Mouse (Mus musculus) lung, postnatal 0 days (tissue): ENCODE results near the gene Arpp21. TPM values are rescaled to one million over a fixed set of nuclear protein-coding genes. Genes with fewer than 3 reads are reported as not detected.

Source experiments
- ATAC-seq: fragments of 200-750 bp; cut with Nextera tagmentation; 2 replicates; pipeline ENCODE4 v1.8.0; 2017; ENCODE audit warnings: moderate library complexity
- DNase-seq: peaks from one replicate; pipeline ENCODE4 v3.0.0-alpha.2; 2016; ENCODE audit warnings: low spot score
- H3K27ac ChIP-seq: fragments of 300-500 bp; sonication (generic); 2 replicates; pipeline ENCODE4 v1.5.1; 2014; ENCODE audit warnings: antibody characterized with exemption, mild to moderate bottlenecking, low read length, mixed read lengths
- H3K27me3 ChIP-seq: fragments of 300-500 bp; sonication (generic); replicated peaks from 2 replicates; pipeline ENCODE4 v1.6.1; 2014; ENCODE audit warnings: low read length, mixed read lengths; ENCODE audit not compliant: insufficient read depth
- H3K36me3 ChIP-seq: fragments of 300-500 bp; sonication (generic); 2 replicates; pipeline ENCODE4 v1.6.1; 2014; ENCODE audit warnings: low read length, mixed read lengths; ENCODE audit not compliant: insufficient read depth
- H3K4me1 ChIP-seq: fragments of 300-500 bp; sonication (generic); 2 replicates; pipeline ENCODE4 v1.6.1; 2014; ENCODE audit warnings: antibody characterized with exemption, low read depth, low read length, mixed read lengths; ENCODE audit not compliant: insufficient read depth
- H3K4me2 ChIP-seq: fragments of 300-500 bp; sonication (generic); replicated peaks from 2 replicates; pipeline ENCODE4 v1.6.1; 2014; ENCODE audit warnings: low read depth, mild to moderate bottlenecking, low read length, moderate library complexity, mixed read lengths
- H3K4me3 ChIP-seq: fragments of 300-500 bp; sonication (generic); 2 replicates; pipeline ENCODE4 v1.5.1; 2014; ENCODE audit warnings: low read depth, low read length
- H3K9ac ChIP-seq: fragments of 300-500 bp; sonication (generic); replicated peaks from 2 replicates; pipeline ENCODE4 v1.6.1; 2014; ENCODE audit warnings: low read depth, mild to moderate bottlenecking
- H3K9me3 ChIP-seq: fragments of 300-500 bp; sonication (generic); 2 replicates; pipeline ENCODE4 v1.6.1; 2016; ENCODE audit warnings: low read length, mixed read lengths
- CTCF ChIP-seq: IDR thresholded peaks from 2 replicates; pipeline ENCODE4 v1.5.1; 2016; ENCODE audit warnings: antibody characterized with exemption, mild to moderate bottlenecking
- EP300 ChIP-seq: IDR thresholded peaks from 2 replicates; pipeline ENCODE4 v1.6.1; 2016; ENCODE audit warnings: antibody characterized with exemption, mild to moderate bottlenecking, control low read depth
- WGBS: fragments of 180-500 bp; shearing (Covaris S2); extraction: QIAGEN DNeasy Blood & Tissue Kit; methylation state at CpG from one replicate; pipeline ENCODE4 v1.1.7; 2014; 5-methylcytosine and 5-hydroxymethylcytosine counted together
- polyA plus RNA-seq: library from polyadenylated mRNA; unstranded; fragments of >200 nt; fragmentation: Nextera tagmentation; extraction: Ambion mirVana; gene quantifications from 2 replicates; pipeline ENCODE4 v1.2.1, GENCODE M21; 2015

Gene Arpp21
- polyA plus RNA-seq, 1 experiment from 2014 or later, result not detected

DNA sequence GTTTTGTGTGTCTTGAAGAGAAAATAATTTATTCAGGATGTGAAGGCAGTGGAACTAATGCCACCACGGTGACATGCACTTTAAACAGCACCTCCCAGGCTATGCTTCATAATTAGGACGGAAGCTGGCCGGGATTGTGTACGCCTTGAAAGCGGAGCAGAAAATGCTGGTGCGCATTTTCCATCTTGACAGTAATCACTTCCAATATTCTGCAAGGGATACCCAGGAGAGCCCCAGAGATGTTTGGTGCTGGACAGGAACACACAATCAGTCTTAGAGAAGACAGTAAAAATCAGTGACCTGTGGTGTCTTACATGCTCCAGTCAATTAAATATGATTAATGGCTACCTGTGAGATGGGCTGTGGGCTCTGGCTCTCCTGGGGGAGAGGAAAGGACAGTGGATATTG is 112.3 kb downstream of the Arpp21 start:
- Histone ChIP-seq H3K9me3 (no peaks in the 10 kb centered on the region), H3K9ac (no peak overlapping the region), H3K4me1 (no peaks in the 10 kb centered on the region), H3K4me2 (no peak overlapping the region), H3K4me3 (no peak overlapping the region), H3K36me3 (no peaks in the 10 kb centered on the region), H3K27ac (no peak overlapping the region), H3K27me3 (0 out of 2 replicates have a peak, but pooled peaks cover 7% of the 10 kb centered on the region)
- 58% methylated on average over 6 of the region's 6 CpGs for WGBS
- ATAC-seq, result no peak
- TF ChIP-seq EP300, result no peak
- no peak for TF ChIP-seq CTCF
- no peak for DNase-seq

GRCm38 (mm10) chr9:112119535-112119934 is 116.2 kb downstream of the Arpp21 start:
- DNase-seq, result no peak
- no peak for TF ChIP-seq CTCF
- TF ChIP-seq EP300, result no peak
- H3K9ac ChIP-seq, result no peak overlapping the region
- no peak overlapping the region for H3K4me3 ChIP-seq
- 40% methylated on average over 3 of the region's 3 CpGs for WGBS
- no peaks in the 10 kb centered on the region for H3K4me1 ChIP-seq
- no peaks in the 10 kb centered on the region for H3K9me3 ChIP-seq
- H3K4me2 ChIP-seq, result no peak overlapping the region
- no peak overlapping the region for H3K27ac ChIP-seq
- no peak for ATAC-seq
- no peaks in the 10 kb centered on the region for H3K36me3 ChIP-seq
- 0 out of 2 replicates have a peak, but pooled peaks cover 7% of the 10 kb centered on the region for H3K27me3 ChIP-seq

DNA sequence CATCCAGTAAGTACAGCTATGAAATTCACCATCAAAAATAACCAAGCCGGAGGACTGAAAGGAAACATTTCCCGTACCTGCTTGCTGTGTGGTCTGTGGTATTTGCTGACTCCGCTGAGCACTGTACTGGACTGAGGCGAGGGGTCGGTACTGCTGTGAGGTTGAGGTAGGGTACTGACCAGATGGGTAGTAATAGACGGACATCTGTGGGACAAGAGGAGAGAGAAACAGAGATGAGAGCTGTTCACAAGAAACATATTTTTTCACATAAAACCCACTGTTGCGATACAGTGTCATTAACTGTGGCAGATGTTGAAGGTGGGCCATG is 116.7 kb downstream of the Arpp21 start:
- peak overlapping the region; percentile 19; the same call in 1 of the 2 replicates for H3K4me2 ChIP-seq
- no peak overlapping the region for H3K9ac ChIP-seq

GRCm38 (mm10) chr9:112118411-112119105 is 117.2 kb downstream of the Arpp21 start:
- Histone ChIP-seq H3K4me2 (peak overlapping the region; percentile 19; the same call in 1 of the 2 replicates), H3K4me1 (no peaks in the 10 kb centered on the region), H3K27me3 (0 out of 2 replicates have a peak, but pooled peaks cover 7% of the 10 kb centered on the region), H3K9ac (no peak overlapping the region), H3K9me3 (no peaks in the 10 kb centered on the region), H3K36me3 (no peaks in the 10 kb centered on the region), H3K27ac (no peak overlapping the region), H3K4me3 (no peak overlapping the region)
- TF ChIP-seq EP300 (no peak), CTCF (no peak)
- 3% methylated on average over 22 of the region's 22 CpGs for WGBS
- DNase-seq (no peak), ATAC-seq (no peak)

More for the DNA sequence above, 116.7 kb downstream of the Arpp21 start:
- 17% methylated on average over 7 of the region's 7 CpGs for WGBS
- H3K9me3 ChIP-seq, result no peaks in the 10 kb centered on the region
- no peak for DNase-seq
- H3K27me3 ChIP-seq, result 0 out of 2 replicates have a peak, but pooled peaks cover 7% of the 10 kb centered on the region
- ATAC-seq, result no peak
- no peak overlapping the region for H3K27ac ChIP-seq
- H3K4me3 ChIP-seq, result no peak overlapping the region
- TF ChIP-seq EP300 (no peak), CTCF (no peak)
- no peaks in the 10 kb centered on the region for H3K36me3 ChIP-seq
- H3K4me1 ChIP-seq, result no peaks in the 10 kb centered on the region

GRCm38 (mm10) chr9:112117632-112118410 is 117.9 kb downstream of the Arpp21 start:
- no peak for DNase-seq
- H3K4me3 ChIP-seq, result no peak overlapping the region

DNA sequence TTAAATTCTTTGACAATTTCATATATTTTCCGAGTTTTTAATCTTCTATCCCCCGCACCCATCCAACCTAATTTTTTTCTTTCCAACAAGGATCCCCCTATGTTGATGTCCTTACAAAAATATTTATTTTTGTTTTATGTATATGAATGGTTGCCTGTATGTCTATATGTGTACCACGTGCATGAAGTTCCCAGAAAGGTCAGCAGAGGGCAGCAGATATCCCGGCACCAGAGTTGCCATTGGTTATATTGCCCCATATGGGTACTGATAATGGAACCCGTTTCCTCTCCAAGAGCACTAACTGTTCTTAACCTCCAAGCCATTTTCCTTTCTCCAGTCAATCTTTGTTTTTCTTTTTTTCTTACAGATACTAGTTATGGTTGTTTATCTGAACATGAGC is 124.1 kb downstream of the Arpp21 start:
- no peaks in the 10 kb centered on the region for H3K4me1 ChIP-seq
- WGBS, result 87% methylated on average over 5 of the region's 5 CpGs

More at GRCm38 (mm10) chr9:112117632-112118410, 117.9 kb downstream of the Arpp21 start:
- Histone ChIP-seq H3K9me3 (no peaks in the 10 kb centered on the region), H3K4me1 (no peaks in the 10 kb centered on the region), H3K4me2 (0 out of 2 replicates have a peak overlapping the region, but pooled peaks have one; percentile 19), H3K27ac (no peak overlapping the region), H3K9ac (no peak overlapping the region), H3K36me3 (no peaks in the 10 kb centered on the region), H3K27me3 (0 out of 2 replicates have a peak, but pooled peaks cover 7% of the 10 kb centered on the region)
- no peak for ATAC-seq
- 30% methylated on average over 15 of the region's 15 CpGs for WGBS
- no peak for TF ChIP-seq EP300
- no peak for TF ChIP-seq CTCF

More for the DNA sequence above, 124.1 kb downstream of the Arpp21 start:
- Histone ChIP-seq H3K9me3 (no peaks in the 10 kb centered on the region), H3K27me3 (no peaks in the 10 kb centered on the region), H3K4me2 (no peak overlapping the region), H3K4me3 (no peak overlapping the region), H3K27ac (no peak overlapping the region), H3K9ac (no peak overlapping the region), H3K36me3 (no peaks in the 10 kb centered on the region)
- DNase-seq (no peak), ATAC-seq (no peak)
- TF ChIP-seq EP300 (no peak), CTCF (peak; percentile 33; the same call in 1 of the 2 replicates)
